Mouse (Mus musculus): ENCODE results near the gene Hbb-bh2.
"Not testable (repeated sequence)": the region's sequence is repeated elsewhere in the genome, so short reads cannot be mapped to it uniquely, and the experiment has no call there.

DNA sequence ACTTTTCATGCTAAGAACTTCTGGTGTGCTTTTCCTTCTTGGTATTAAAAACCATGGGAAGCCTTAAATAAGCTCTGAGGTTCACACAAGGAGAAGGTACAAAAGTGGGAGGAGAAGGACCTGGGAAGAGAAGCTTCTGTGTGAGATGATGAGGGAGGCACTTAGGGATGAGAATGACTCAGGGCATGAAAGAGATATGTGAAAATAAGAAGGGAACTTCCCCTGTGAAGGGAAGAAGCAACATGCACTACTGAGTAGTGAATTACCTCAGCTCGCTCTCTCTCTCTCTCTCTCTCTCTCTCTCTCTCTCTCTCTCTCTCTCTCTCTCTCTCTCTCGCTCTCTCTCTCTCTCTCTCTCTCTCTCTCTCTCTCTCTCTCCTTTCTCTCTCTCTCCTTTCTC, 25.2 kb downstream of the Hbb-bh2 start:
- TF ChIP-seq GATA1 (IDR thresholded peaks at IDR 0.05; ENCODE audit: low read depth, low read length); SIN3A (IDR thresholded peaks at IDR 0.05; ENCODE audit: low read length); CTCF (IDR thresholded peaks at IDR 0.05 in 2 of 3, conservative IDR thresholded peaks at IDR 0.05 in 1 of 3; ENCODE audit: control insufficient read depth in 1 of 3, insufficient read depth in 1 of 3, low read depth in 2 of 3, low read length in 3 of 3, poor library complexity in 1 of 3, severe bottlenecking in 1 of 3); POLR2A (IDR thresholded peaks at IDR 0.05; ENCODE audit: control insufficient read depth in 1 of 2, insufficient read depth in 1 of 2, low read depth in 1 of 2, low read length in 2 of 2, poor library complexity in 1 of 2); TCF12 (IDR thresholded peaks at IDR 0.05; ENCODE audit: low read depth, low read length); POLR2AphosphoS2 (IDR thresholded peaks at IDR 0.05; ENCODE audit: low read length); MEF2A (IDR thresholded peaks at IDR 0.05; ENCODE audit: extremely low read depth, insufficient replicate concordance, low read depth, low read length, poor library complexity, severe bottlenecking); MYC (IDR thresholded peaks at IDR 0.05; ENCODE audit: low read depth, low read length); UBTF (IDR thresholded peaks at IDR 0.05; ENCODE audit: borderline replicate concordance, insufficient read depth, low read depth, low read length): not testable (repeated sequence)

All from MEL (cell line).